In the genomic region with DNA sequence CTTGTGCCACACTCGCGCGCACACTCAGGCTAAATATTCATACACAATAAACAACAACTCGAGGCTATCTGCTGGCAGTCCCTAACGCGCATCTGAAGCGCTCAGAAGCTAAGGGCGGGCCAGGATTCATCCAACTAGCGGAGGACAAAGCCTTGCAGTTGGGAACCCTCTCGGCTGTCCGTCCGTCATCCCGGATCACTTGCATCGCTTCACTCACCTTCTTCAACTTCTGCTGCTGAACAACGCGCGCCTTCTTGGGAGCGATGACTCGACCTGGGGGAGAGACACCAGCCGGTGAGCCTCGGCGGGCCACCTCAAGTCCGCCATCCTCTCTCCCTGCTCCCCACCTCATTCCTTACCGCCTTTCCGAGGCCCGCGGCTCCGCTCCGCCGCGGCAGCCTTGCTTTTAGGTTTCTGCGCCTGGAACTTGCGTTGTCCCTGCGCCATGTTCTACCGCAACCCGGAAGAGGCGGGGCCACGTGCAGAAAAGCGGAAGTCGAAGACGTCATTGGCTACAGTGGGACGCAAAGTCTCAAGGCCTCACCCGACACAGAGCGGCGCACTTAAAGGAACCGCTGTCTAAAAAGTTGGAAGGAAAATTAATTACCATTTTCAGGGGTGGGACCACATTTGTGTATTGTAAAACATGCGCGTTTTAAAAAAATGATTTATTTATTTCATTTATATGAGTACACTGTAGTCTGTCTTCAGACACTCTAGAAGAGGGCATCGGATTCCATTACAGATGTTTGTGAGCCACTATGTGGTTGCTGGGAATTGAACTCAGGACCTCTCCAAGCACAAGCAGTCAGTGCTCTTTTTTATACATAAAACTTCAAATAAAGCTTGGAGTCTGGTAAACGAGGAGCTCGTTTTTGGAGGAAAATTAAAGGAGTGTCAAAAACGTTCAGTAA, we compare ENCODE assay signal across 8 mouse cellular contexts. TPM values are rescaled to one million over a fixed set of nuclear protein-coding genes. Genes with fewer than 3 reads are reported as not detected.
DNase-seq lines count a peak whose midpoint lies in the region; ATAC-seq and TF ChIP-seq lines count a peak whose summit lies in the region.

A gene (minus strand): TSS at position 463 of the 914 bp plus-strand sequence.

- peak; percentile 60; the same call in 1 of the 2 replicates for TF ChIP-seq EP300 in lung, postnatal 0 days (IDR thresholded peaks at IDR 0.05)

- peaks cover 10% of the 10 kb centered on the region; the same call in 1 of the 2 replicates for H3K4me1 ChIP-seq in hindbrain, embryonic 10.5 days (replicated peaks)
- H3K4me1 ChIP-seq in lung, postnatal 0 days (ENCODE audit: insufficient read depth, low read depth, low read length): no peaks in the 10 kb centered on the region

- 0 out of 2 replicates have a peak, but pooled peaks have one; percentile 4 for TF ChIP-seq CTCF in lung, postnatal 0 days (IDR thresholded peaks at IDR 0.05)

- peaks cover 83% of the 10 kb centered on the region for H3K36me3 ChIP-seq in hindbrain, embryonic 10.5 days
- peaks cover 15% of the 10 kb centered on the region; the same call in 1 of the 2 replicates for H3K36me3 ChIP-seq in lung, postnatal 0 days (ENCODE audit: insufficient read depth, low read length)

- H3K27ac ChIP-seq in hindbrain, embryonic 10.5 days: peak within 1 kb of the TSS; percentile 89
- H3K27ac ChIP-seq in lung, postnatal 0 days (ENCODE audit: low read length): peak within 1 kb of the TSS; percentile 85

- no peaks in the 10 kb centered on the region for H3K27me3 ChIP-seq in hindbrain, embryonic 10.5 days (ENCODE audit: insufficient read depth, poor library complexity, severe bottlenecking)
- no peaks in the 10 kb centered on the region for H3K27me3 ChIP-seq in lung, postnatal 0 days (replicated peaks; ENCODE audit: insufficient read depth, low read length)

- WGBS in hindbrain, embryonic 10.5 days: 5% methylated on average over 52 of the region's 52 CpGs
- 3% methylated on average over 52 of the region's 52 CpGs for WGBS in lung, postnatal 0 days

- no peaks in the 10 kb centered on the region for H3K9me3 ChIP-seq in hindbrain, embryonic 10.5 days
- H3K9me3 ChIP-seq in lung, postnatal 0 days (ENCODE audit: low read length): no peaks in the 10 kb centered on the region

- peak; percentile 96 for ATAC-seq in frontal cortex, adult (ENCODE audit: low TSS enrichment)
- peak; percentile 98 for ATAC-seq in lung, postnatal 0 days

- peak within 1 kb of the TSS; percentile 65 for H3K4me2 ChIP-seq in lung, postnatal 0 days (replicated peaks; ENCODE audit: low read depth, low read length)

- peak; percentile 90 for DNase-seq in MEL-GATA-1-ER (ENCODE audit: extremely low read depth, low read depth)
- DNase-seq in cerebellum, adult 8-10 months: peak; percentile 78
- DNase-seq in hindbrain, embryonic 10.5 days (ENCODE audit: low spot score): peak; percentile 90
- DNase-seq in layer of hippocampus, adult 9-11 months: peak; percentile 90
- DNase-seq in lung, postnatal 0 days (ENCODE audit: low spot score): peak; percentile 97
- peak; percentile 72 for DNase-seq in ovary, postnatal 14 days (ENCODE audit: low spot score)
- DNase-seq in thymus, postnatal 14 days: peak; percentile 89

- H3K9ac ChIP-seq in lung, postnatal 0 days (replicated peaks; ENCODE audit: low read depth): peak within 1 kb of the TSS; percentile 93

- peak within 1 kb of the TSS; percentile 93 for H3K4me3 ChIP-seq in hindbrain, embryonic 10.5 days
- peak within 1 kb of the TSS; percentile 89 for H3K4me3 ChIP-seq in lung, postnatal 0 days (ENCODE audit: low read depth, low read length)

RNA-seq across cellular contexts. Expression of the gene that starts here (rescaled TPM):
- 386 TPM in 2 replicates for polyA plus RNA-seq in hindbrain, embryonic 10.5 days (2016; fragmentation: Nextera tagmentation; extraction: Ambion mirVana)
- 302 and 339 TPM in 2 replicates for polyA plus RNA-seq in lung, postnatal 0 days (2015; fragmentation: Nextera tagmentation; extraction: Ambion mirVana)

Comparison
In these comparisons a context has a peak if more than half of its experiments do, and no peak if none do; other contexts are left out.
1. Peak in every context shown above with its lines: DNase-seq, ATAC-seq, H3K4me3 ChIP-seq and H3K27ac ChIP-seq.